Mouse (Mus musculus): Measurements from ENCODE around the gene Kpna7. TPM values are rescaled to one million over a fixed set of nuclear protein-coding genes. Genes with fewer than 3 reads are reported as not detected.

Kpna7 gene
- polyA plus RNA-seq, 1 experiment from 2014 or later = not detected

Other genes with a start within 250 kb of the Kpna7 start
- 28.3 and 31.8 TPM in 2 replicates for gene Smurf1, start 118.2 kb downstream of the Kpna7 start, polyA plus RNA-seq (2016; fragmentation: Nextera tagmentation; extraction: Ambion mirVana)
- gene Gm4871, start 51.3 kb downstream of the Kpna7 start, polyA plus RNA-seq (2016; fragmentation: Nextera tagmentation; extraction: Ambion mirVana) = not detected in 2 replicates
- not detected in 2 replicates for gene 1700018F24Rik, start 41.0 kb downstream of the Kpna7 start, polyA plus RNA-seq (2016; fragmentation: Nextera tagmentation; extraction: Ambion mirVana)
- 176 and 186 TPM in 2 replicates for gene Arpc1a, start 200 bp downstream of the Kpna7 start, polyA plus RNA-seq (2016; fragmentation: Nextera tagmentation; extraction: Ambion mirVana)
- 69.2 and 82.3 TPM in 2 replicates for gene Arpc1b, start 30.2 kb upstream of the Kpna7 start, polyA plus RNA-seq (2016; fragmentation: Nextera tagmentation; extraction: Ambion mirVana)
- 131 and 138 TPM in 2 replicates for gene Pdap1, start 56.2 kb upstream of the Kpna7 start, polyA plus RNA-seq (2016; fragmentation: Nextera tagmentation; extraction: Ambion mirVana)
- 228 and 230 TPM in 2 replicates for gene Bud31, start 56.3 kb upstream of the Kpna7 start, polyA plus RNA-seq (2016; fragmentation: Nextera tagmentation; extraction: Ambion mirVana)
- 22.7 and 23.3 TPM in 2 replicates for gene Ptcd1, start 83.1 kb upstream of the Kpna7 start, polyA plus RNA-seq (2016; fragmentation: Nextera tagmentation; extraction: Ambion mirVana)
- 65.1 and 65.4 TPM in 2 replicates for gene Cpsf4, start 83.2 kb upstream of the Kpna7 start, polyA plus RNA-seq (2016; fragmentation: Nextera tagmentation; extraction: Ambion mirVana)
- 525 and 533 TPM in 2 replicates for gene Atp5j2, start 108.0 kb upstream of the Kpna7 start, polyA plus RNA-seq (2016; fragmentation: Nextera tagmentation; extraction: Ambion mirVana)
- gene Zkscan14, start 117.8 kb upstream of the Kpna7 start, polyA plus RNA-seq (2016; fragmentation: Nextera tagmentation; extraction: Ambion mirVana) = 10.9 TPM in 2 replicates
- gene Zkscan5, start 120.5 kb upstream of the Kpna7 start, polyA plus RNA-seq (2016; fragmentation: Nextera tagmentation; extraction: Ambion mirVana) = 21.0 and 21.1 TPM in 2 replicates
- 43.4 and 45.9 TPM in 2 replicates for gene Zfp655, start 147.7 kb upstream of the Kpna7 start, polyA plus RNA-seq (2016; fragmentation: Nextera tagmentation; extraction: Ambion mirVana)
- 0.71 and 1.1 TPM in 2 replicates for gene Zscan25, start 196.5 kb upstream of the Kpna7 start, polyA plus RNA-seq (2016; fragmentation: Nextera tagmentation; extraction: Ambion mirVana)